Mouse (Mus musculus): ENCODE measurements around the gene Dclre1b. TPM values are rescaled to one million over a fixed set of nuclear protein-coding genes. Genes with fewer than 3 reads are reported as not detected.
A peak's percentile ranks its signal among the peaks of the same experiment; 100 is the strongest.

Dclre1b gene
- polyA plus RNA-seq, 1 experiment from 2014 or later: 29.7 TPM

DNA sequence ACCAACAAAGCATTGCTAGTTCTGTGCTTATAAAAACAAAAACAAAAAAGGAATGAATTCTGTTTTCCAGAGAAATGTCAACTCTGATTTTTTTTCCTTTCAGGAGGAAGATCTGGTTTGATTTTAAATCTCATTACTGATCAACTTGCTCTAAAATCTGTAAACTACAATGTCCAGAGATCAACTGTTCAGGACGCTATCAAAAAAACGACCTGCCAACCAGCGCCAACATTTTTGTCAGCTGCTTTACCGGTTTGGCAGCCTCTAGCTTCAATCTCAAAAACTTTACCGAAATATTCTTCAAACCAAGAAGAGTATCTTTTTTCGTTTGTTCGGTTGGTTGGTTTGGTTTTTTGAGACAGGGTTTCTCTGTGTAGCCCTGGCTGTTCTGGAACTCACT, 20.1 kb downstream of the Dclre1b start:
- Histone ChIP-seq H3K27me3 (no peaks in the 10 kb centered on the region), H3K9ac (peak overlapping the region; percentile 95), H3K36me3 (replicated peaks) (peaks cover 24% of the 10 kb centered on the region), H3K4me3 (replicated peaks) (peak overlapping the region; percentile 74), H3K4me1 (replicated peaks) (peaks cover 80% of the 10 kb centered on the region), H3K9me3 (replicated peaks) (no peaks in the 10 kb centered on the region), H3K27ac (replicated peaks) (peak overlapping the region; percentile 95), H3K4me2 (peak overlapping the region; percentile 79)
- WGBS (ENCODE audit: insufficient replicate concordance): 67% methylated on average over 7 of the region's 7 CpGs
- ATAC-seq (ENCODE audit: insufficient read depth): no peak

DNA sequence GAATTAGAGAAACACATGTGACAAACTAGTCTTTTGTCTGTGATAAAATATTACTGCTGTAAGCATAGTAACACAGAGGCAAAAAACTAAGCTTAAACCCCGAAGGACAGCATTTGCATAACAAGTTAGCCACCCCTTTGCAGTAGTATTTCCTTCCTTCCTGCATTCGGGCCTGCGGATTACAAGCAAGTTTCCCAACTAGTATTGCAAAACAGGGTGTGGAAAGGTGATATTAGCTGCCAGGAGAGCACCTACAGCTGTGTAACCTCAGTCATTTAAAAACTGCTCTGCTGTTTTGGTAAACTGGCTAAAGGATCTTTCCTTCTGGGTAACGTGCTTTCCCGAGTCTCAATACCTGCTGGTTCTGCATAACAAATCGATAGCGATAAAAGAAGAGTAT, 22.0 kb downstream of the Dclre1b start:
- peaks cover 77% of the 10 kb centered on the region for H3K4me1 ChIP-seq (replicated peaks)
- peak overlapping the region; percentile 56 for H3K27ac ChIP-seq (replicated peaks)
- no peak for ATAC-seq (ENCODE audit: insufficient read depth)
- peak overlapping the region; percentile 5 for H3K4me3 ChIP-seq (replicated peaks)
- peak overlapping the region; percentile 45 for H3K4me2 ChIP-seq
- H3K27me3 ChIP-seq: no peaks in the 10 kb centered on the region
- H3K9me3 ChIP-seq (replicated peaks): no peaks in the 10 kb centered on the region
- H3K36me3 ChIP-seq (replicated peaks): peaks cover 31% of the 10 kb centered on the region
- WGBS (ENCODE audit: insufficient replicate concordance): 39% methylated on average over 7 of the region's 7 CpGs
- H3K9ac ChIP-seq: no peak overlapping the region

DNA sequence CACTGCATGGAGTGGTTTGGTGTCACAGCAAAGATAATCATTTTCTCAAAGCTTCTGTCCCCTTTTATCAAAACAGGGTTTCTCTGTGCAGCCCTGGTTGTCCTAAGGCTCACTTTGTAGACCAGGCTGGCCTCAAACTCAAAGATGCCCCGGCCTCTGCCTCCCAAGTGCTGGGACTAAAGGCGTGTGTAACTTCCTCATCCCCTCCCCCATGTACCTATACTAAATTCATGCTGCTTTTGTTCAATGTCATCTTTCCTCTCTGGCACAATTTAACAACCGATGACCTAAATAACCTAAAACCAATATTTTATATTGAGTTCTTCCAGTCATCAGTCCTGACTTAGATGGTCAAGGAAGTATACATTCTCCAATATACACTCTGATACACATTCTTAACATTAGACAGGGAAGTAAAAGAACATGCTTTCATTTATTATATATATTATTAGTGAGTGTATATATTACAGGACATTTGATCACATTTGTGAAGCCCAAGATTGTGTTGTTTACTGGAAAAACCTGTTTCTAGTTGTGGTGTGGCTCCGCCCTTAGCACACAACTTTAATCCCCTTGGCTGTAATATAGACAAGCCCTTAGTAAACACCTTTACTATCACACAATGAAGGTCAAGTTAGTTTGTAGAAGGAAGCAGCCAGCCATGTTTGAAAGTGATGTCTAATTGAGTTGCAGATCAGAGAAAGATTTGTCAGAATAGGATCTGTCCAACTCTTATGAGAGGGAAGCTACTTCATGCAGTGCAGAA, 26.2 kb downstream of the Dclre1b start:
- peak overlapping the region; percentile 57 for H3K27ac ChIP-seq (replicated peaks)
- no peak overlapping the region for H3K4me3 ChIP-seq (replicated peaks)
- H3K9ac ChIP-seq: no peak overlapping the region
- peaks cover 46% of the 10 kb centered on the region for H3K36me3 ChIP-seq (replicated peaks)
- H3K4me2 ChIP-seq: peak overlapping the region; percentile 13
- no peak for ATAC-seq (ENCODE audit: insufficient read depth)
- H3K27me3 ChIP-seq: no peaks in the 10 kb centered on the region
- no peaks in the 10 kb centered on the region for H3K9me3 ChIP-seq (replicated peaks)
- H3K4me1 ChIP-seq (replicated peaks): peaks cover 82% of the 10 kb centered on the region
- 50% methylated on average over 4 of the region's 4 CpGs for WGBS (ENCODE audit: insufficient replicate concordance)

DNA sequence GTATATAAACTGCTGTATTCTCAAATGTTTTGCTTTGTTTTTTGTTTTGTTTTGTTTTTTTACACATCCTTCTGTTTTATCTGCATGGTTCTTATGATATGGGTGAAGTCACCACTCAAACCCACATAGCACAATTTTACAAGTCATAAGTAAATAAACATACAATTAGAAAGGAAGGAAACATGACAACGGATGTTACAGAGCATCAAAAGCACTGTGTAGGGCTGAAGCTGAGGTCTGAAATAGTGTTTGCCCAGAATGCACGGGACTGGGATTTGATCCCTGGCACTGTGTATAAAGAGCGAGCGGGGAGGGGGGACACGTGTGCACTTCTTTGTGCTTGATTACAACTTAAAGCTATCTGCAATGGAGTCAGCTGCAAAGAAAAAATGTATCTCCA, 28.5 kb downstream of the Dclre1b start:
- WGBS (ENCODE audit: insufficient replicate concordance): 71% methylated on average over 5 of the region's 5 CpGs
- no peak for ATAC-seq (ENCODE audit: insufficient read depth)
- Histone ChIP-seq H3K27ac (replicated peaks) (no peak overlapping the region), H3K9ac (no peak overlapping the region), H3K36me3 (replicated peaks) (peaks cover 54% of the 10 kb centered on the region), H3K4me2 (no peak overlapping the region), H3K4me1 (replicated peaks) (peaks cover 66% of the 10 kb centered on the region), H3K4me3 (replicated peaks) (no peak overlapping the region), H3K27me3 (no peaks in the 10 kb centered on the region), H3K9me3 (replicated peaks) (no peaks in the 10 kb centered on the region)

DNA sequence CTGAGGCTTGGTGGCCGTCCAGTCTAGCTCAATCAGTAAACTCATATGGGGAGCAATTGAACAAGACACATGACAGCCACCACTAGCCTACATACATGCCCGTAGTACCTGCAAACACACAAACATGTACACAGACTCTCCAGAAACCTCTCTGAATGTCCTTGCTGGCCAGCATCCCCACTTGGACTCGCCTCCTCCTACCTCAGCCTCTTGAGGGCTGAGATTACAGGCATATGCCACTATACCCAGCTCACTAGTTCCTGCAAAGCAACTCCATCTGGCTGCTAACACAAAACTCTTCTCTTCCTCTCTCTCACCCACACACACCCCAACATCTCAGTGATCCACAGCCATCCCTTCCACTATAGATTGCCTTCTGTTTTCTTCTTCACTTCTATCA, 29.0 kb downstream of the Dclre1b start:
- WGBS (ENCODE audit: insufficient replicate concordance): 69% methylated on average over 3 of the region's 3 CpGs
- Histone ChIP-seq H3K36me3 (replicated peaks) (peaks cover 58% of the 10 kb centered on the region), H3K9ac (no peak overlapping the region), H3K27me3 (no peaks in the 10 kb centered on the region), H3K27ac (replicated peaks) (no peak overlapping the region), H3K4me2 (no peak overlapping the region), H3K4me3 (replicated peaks) (no peak overlapping the region), H3K9me3 (replicated peaks) (no peaks in the 10 kb centered on the region), H3K4me1 (replicated peaks) (peaks cover 61% of the 10 kb centered on the region)
- no peak for ATAC-seq (ENCODE audit: insufficient read depth)

DNA sequence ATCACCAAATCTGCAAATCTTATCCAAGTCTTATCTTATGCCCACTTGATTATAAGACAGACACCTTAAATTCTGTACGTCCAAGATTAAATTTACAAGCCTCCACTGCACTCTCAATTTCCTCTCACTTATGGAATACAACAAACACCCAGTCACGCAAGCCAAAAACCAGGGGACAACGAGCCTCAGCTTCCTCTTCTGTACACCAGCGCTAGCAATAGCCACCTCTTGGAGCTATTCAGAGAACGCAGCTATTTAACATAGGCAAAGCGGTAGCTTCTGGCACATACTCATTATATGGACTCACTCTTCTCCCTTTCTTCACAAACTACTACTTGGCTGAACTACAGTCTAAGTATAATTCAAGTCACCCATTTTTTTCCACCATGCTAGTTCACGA, 30.1 kb downstream of the Dclre1b start:
- no peaks in the 10 kb centered on the region for H3K27me3 ChIP-seq
- H3K27ac ChIP-seq (replicated peaks): no peak overlapping the region
- 53% methylated on average over 7 of the region's 7 CpGs for WGBS (ENCODE audit: insufficient replicate concordance)
- no peaks in the 10 kb centered on the region for H3K9me3 ChIP-seq (replicated peaks)
- H3K4me2 ChIP-seq: no peak overlapping the region
- H3K4me3 ChIP-seq (replicated peaks): no peak overlapping the region
- peaks cover 63% of the 10 kb centered on the region for H3K36me3 ChIP-seq (replicated peaks)
- peaks cover 51% of the 10 kb centered on the region for H3K4me1 ChIP-seq (replicated peaks)
- no peak overlapping the region for H3K9ac ChIP-seq
- no peak for ATAC-seq (ENCODE audit: insufficient read depth)

DNA sequence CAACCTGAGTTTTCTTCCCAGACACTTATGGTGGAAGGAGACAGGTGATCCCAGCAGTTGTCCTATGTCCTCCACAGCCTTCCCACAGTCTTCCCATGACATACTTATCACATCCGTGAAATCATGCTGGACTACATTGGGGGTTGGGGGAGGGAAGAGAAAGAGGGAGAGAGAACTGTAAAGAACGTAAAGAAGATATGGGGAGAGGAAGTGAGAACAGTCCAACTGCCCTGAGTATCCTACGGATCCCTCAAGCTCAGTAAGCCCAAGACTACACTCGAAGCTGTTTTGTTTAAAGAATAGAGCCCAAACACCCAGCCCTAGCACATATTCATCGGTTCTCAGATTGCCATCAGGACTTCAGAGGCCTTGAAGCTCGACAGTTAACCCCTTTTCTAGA, 30.6 kb downstream of the Dclre1b start:
- Histone ChIP-seq H3K9ac (no peak overlapping the region), H3K4me2 (no peak overlapping the region), H3K4me3 (replicated peaks) (no peak overlapping the region), H3K9me3 (replicated peaks) (no peaks in the 10 kb centered on the region), H3K27me3 (no peaks in the 10 kb centered on the region), H3K27ac (replicated peaks) (no peak overlapping the region), H3K4me1 (replicated peaks) (peaks cover 49% of the 10 kb centered on the region), H3K36me3 (replicated peaks) (peaks cover 63% of the 10 kb centered on the region)
- no peak for ATAC-seq (ENCODE audit: insufficient read depth)
- 61% methylated on average over 6 of the region's 6 CpGs for WGBS (ENCODE audit: insufficient replicate concordance)

DNA sequence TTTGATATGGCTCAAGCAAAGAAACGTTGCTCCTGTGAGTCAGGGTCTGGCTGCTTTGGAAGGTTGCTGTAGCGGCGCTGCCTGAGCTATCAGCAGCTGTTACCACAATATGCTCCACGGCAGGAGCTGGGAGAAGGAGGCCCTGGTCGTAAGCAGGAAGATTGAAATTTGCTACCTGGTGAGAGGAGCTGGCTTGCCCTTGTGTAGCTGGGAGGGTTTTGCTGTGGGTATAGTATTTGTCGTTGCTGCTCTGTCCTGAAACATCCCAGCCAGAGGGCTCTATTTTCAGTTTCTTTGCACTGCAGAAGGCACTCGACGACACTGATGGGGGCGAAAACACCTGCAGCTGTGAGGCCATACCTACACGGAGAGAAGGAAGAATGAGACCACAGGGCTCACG, 31.3 kb downstream of the Dclre1b start:
- 76% methylated on average over 11 of the region's 11 CpGs for WGBS (ENCODE audit: insufficient replicate concordance)
- peaks cover 67% of the 10 kb centered on the region for H3K36me3 ChIP-seq (replicated peaks)

DNA sequence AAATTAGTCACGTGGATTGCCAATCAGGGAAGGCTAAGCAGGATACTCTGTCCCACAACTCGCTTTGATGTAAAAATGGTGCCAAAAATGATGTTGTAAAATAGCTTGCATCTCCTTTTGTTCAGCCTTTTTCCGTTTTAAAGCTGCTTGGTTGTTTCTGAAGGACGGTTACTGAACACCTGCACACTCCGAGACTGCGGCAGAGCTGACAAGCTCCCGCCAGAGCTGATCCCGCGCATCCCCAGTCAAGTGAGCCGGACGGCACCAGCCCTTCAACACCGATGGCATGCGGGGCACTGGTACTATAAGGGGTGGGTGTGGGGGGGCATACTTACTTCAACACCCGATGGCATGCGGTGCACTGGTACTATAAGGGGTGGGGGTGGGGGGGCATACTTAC, 35.2 kb downstream of the Dclre1b start:
- no peak overlapping the region for H3K9ac ChIP-seq
- ATAC-seq (ENCODE audit: insufficient read depth): no peak
- no peak overlapping the region for H3K4me2 ChIP-seq
- no peaks in the 10 kb centered on the region for H3K9me3 ChIP-seq (replicated peaks)
- WGBS (ENCODE audit: insufficient replicate concordance): 88% methylated on average over 15 of the region's 15 CpGs
- H3K4me3 ChIP-seq (replicated peaks): no peak overlapping the region
- H3K4me1 ChIP-seq (replicated peaks): peaks cover 27% of the 10 kb centered on the region
- no peaks in the 10 kb centered on the region for H3K27me3 ChIP-seq
- H3K27ac ChIP-seq (replicated peaks): no peak overlapping the region
- peaks cover 92% of the 10 kb centered on the region for H3K36me3 ChIP-seq (replicated peaks)

More for the DNA sequence above, 31.3 kb downstream of the Dclre1b start:
- Histone ChIP-seq H3K27me3 (no peaks in the 10 kb centered on the region), H3K9me3 (replicated peaks) (no peaks in the 10 kb centered on the region), H3K9ac (no peak overlapping the region), H3K4me3 (replicated peaks) (no peak overlapping the region), H3K27ac (replicated peaks) (no peak overlapping the region), H3K4me1 (replicated peaks) (peaks cover 48% of the 10 kb centered on the region), H3K4me2 (no peak overlapping the region)
- no peak for ATAC-seq (ENCODE audit: insufficient read depth)

DNA sequence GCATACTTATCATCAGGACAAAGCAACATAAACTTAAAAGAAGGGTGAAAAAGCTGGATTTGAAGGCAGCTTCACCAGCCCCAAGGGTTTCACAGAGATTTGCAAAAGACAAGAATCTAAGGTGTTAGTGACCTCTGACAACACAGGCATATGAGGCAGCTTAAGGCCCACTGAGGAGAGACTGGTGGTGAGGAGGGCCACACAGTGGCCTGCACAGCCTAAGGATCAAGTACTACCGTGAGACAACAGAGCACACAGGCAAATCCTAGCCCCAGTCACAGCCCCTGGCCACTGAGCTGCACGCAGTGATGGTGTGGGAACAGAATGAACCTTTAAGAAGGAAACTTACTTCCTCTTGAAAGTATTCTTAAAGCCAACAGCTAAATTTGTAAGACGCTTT, 35.7 kb downstream of the Dclre1b start:
- H3K4me1 ChIP-seq (replicated peaks): peaks cover 24% of the 10 kb centered on the region
- H3K4me3 ChIP-seq (replicated peaks): no peak overlapping the region
- H3K27ac ChIP-seq (replicated peaks): no peak overlapping the region
- no peak for ATAC-seq (ENCODE audit: insufficient read depth)
- no peak overlapping the region for H3K4me2 ChIP-seq
- H3K27me3 ChIP-seq: no peaks in the 10 kb centered on the region
- peaks cover 94% of the 10 kb centered on the region for H3K36me3 ChIP-seq (replicated peaks)
- no peak overlapping the region for H3K9ac ChIP-seq
- H3K9me3 ChIP-seq (replicated peaks): no peaks in the 10 kb centered on the region
- 65% methylated on average over 3 of the region's 3 CpGs for WGBS (ENCODE audit: insufficient replicate concordance)

DNA sequence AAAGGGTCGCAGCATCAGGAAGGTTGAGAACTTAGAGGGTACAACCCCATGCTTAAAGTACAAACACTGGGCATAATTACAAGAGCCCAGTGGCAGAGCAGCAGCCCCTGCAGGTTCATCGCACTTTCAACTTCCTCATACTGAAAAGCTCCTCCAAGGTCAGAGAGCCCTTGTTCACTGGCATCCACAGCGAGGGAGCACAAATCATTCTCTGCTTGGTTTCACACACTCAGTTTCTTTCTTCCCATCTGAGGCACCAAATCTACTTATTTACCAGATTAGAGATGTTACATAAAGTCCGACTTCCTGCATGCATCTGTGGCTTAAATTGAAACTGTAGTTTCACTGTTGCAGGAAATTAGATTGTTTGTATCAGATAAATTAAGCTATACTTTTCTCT, 36.4 kb downstream of the Dclre1b start:
- peaks cover 28% of the 10 kb centered on the region for H3K4me1 ChIP-seq (replicated peaks)
- H3K27ac ChIP-seq (replicated peaks): no peak overlapping the region
- no peaks in the 10 kb centered on the region for H3K9me3 ChIP-seq (replicated peaks)
- no peak overlapping the region for H3K4me3 ChIP-seq (replicated peaks)
- WGBS (ENCODE audit: insufficient replicate concordance): 48% methylated on average over 4 of the region's 4 CpGs
- no peaks in the 10 kb centered on the region for H3K27me3 ChIP-seq
- ATAC-seq (ENCODE audit: insufficient read depth): no peak
- no peak overlapping the region for H3K4me2 ChIP-seq
- no peak overlapping the region for H3K9ac ChIP-seq
- peaks cover 94% of the 10 kb centered on the region for H3K36me3 ChIP-seq (replicated peaks)

Data from liver, embryonic 15.5 days (tissue).